Mouse (Mus musculus): ENCODE measurements at regions not wholly inside any gene's neighbourhood (a gene's known extent, or its start where the extent isn't known, plus 50 kb on each side); places are given as distances from the start of the nearest gene placed in this dataset.
A peak's percentile ranks its signal among the peaks of the same experiment; 100 is the strongest.
"Not testable (repeated sequence)": the region's sequence is repeated elsewhere in the genome, so short reads cannot be mapped to it uniquely, and the experiment has no call there.

- no peak for TF ChIP-seq CTCF (IDR thresholded peaks at IDR 0.05; ENCODE audit: borderline replicate concordance, extremely low read depth, insufficient read depth, insufficient read length)
- TF ChIP-seq POLR2A (IDR thresholded peaks at IDR 0.05; ENCODE audit: borderline replicate concordance, extremely low read depth, insufficient read depth, insufficient read length, poor library complexity, severe bottlenecking), result no peak
- DNase-seq (ENCODE audit: low read depth), result no peak
These were observed 168.5 kb upstream of the Pgr start for GRCm38 (mm10) chr9:8731141-8731540.

- peak; percentile 3 for DNase-seq (ENCODE audit: low read depth)
- no peak for TF ChIP-seq CTCF (IDR thresholded peaks at IDR 0.05; ENCODE audit: borderline replicate concordance, extremely low read depth, insufficient read depth, insufficient read length)
- TF ChIP-seq POLR2A (IDR thresholded peaks at IDR 0.05; ENCODE audit: borderline replicate concordance, extremely low read depth, insufficient read depth, insufficient read length, poor library complexity, severe bottlenecking), result no peak
These were observed 166.1 kb upstream of the Pgr start for GRCm38 (mm10) chr9:8733485-8733884.

- DNase-seq (ENCODE audit: low read depth), result no peak
- TF ChIP-seq POLR2A (IDR thresholded peaks at IDR 0.05; ENCODE audit: borderline replicate concordance, extremely low read depth, insufficient read depth, insufficient read length, poor library complexity, severe bottlenecking) (no peak), CTCF (IDR thresholded peaks at IDR 0.05; ENCODE audit: borderline replicate concordance, extremely low read depth, insufficient read depth, insufficient read length) (no peak)
These were observed 159.4 kb upstream of the Pgr start for GRCm38 (mm10) chr9:8740190-8740589.

- TF ChIP-seq POLR2A (IDR thresholded peaks at IDR 0.05; ENCODE audit: borderline replicate concordance, extremely low read depth, insufficient read depth, insufficient read length, poor library complexity, severe bottlenecking) (no peak), CTCF (IDR thresholded peaks at IDR 0.05; ENCODE audit: borderline replicate concordance, extremely low read depth, insufficient read depth, insufficient read length) (no peak)
- DNase-seq (ENCODE audit: low read depth), result no peak
These were observed 149.8 kb upstream of the Pgr start for GRCm38 (mm10) chr9:8749878-8750277.

- DNase-seq (ENCODE audit: low read depth), result peak; percentile 35
- TF ChIP-seq POLR2A (IDR thresholded peaks at IDR 0.05; ENCODE audit: borderline replicate concordance, extremely low read depth, insufficient read depth, insufficient read length, poor library complexity, severe bottlenecking) (no peak), CTCF (IDR thresholded peaks at IDR 0.05; ENCODE audit: borderline replicate concordance, extremely low read depth, insufficient read depth, insufficient read length) (no peak)
These were observed 138.8 kb upstream of the Pgr start for GRCm38 (mm10) chr9:8760876-8761275.

GRCm38 (mm10) chr9:8769398-8769797 lies 130.2 kb upstream of the Pgr start:
- DNase-seq (ENCODE audit: low read depth), result not testable (repeated sequence)

GRCm38 (mm10) chr9:8769996-8770395 lies 129.6 kb upstream of the Pgr start:
- DNase-seq (ENCODE audit: low read depth), result peak; percentile 22

GRCm38 (mm10) chr9:8781336-8781735 lies 118.3 kb upstream of the Pgr start:
- DNase-seq (ENCODE audit: low read depth), result not testable (repeated sequence)

More at GRCm38 (mm10) chr9:8769996-8770395, 129.6 kb upstream of the Pgr start:
- TF ChIP-seq POLR2A (IDR thresholded peaks at IDR 0.05; ENCODE audit: borderline replicate concordance, extremely low read depth, insufficient read depth, insufficient read length, poor library complexity, severe bottlenecking) (no peak), CTCF (IDR thresholded peaks at IDR 0.05; ENCODE audit: borderline replicate concordance, extremely low read depth, insufficient read depth, insufficient read length) (no peak)

GRCm38 (mm10) chr9:8814236-8814635 lies 85.4 kb upstream of the Pgr start:
- no peak for DNase-seq (ENCODE audit: low read depth)
- TF ChIP-seq CTCF (IDR thresholded peaks at IDR 0.05; ENCODE audit: borderline replicate concordance, extremely low read depth, insufficient read depth, insufficient read length) (no peak), POLR2A (IDR thresholded peaks at IDR 0.05; ENCODE audit: borderline replicate concordance, extremely low read depth, insufficient read depth, insufficient read length, poor library complexity, severe bottlenecking) (no peak)

- DNase-seq (ENCODE audit: low read depth), result no peak
- TF ChIP-seq CTCF (IDR thresholded peaks at IDR 0.05; ENCODE audit: borderline replicate concordance, extremely low read depth, insufficient read depth, insufficient read length), result no peak
- no peak for TF ChIP-seq POLR2A (IDR thresholded peaks at IDR 0.05; ENCODE audit: borderline replicate concordance, extremely low read depth, insufficient read depth, insufficient read length, poor library complexity, severe bottlenecking)
These were observed 75.8 kb upstream of the Pgr start for GRCm38 (mm10) chr9:8823719-8824371.

- DNase-seq (ENCODE audit: low read depth), result no peak
- TF ChIP-seq POLR2A (IDR thresholded peaks at IDR 0.05; ENCODE audit: borderline replicate concordance, extremely low read depth, insufficient read depth, insufficient read length, poor library complexity, severe bottlenecking), result no peak
- no peak for TF ChIP-seq CTCF (IDR thresholded peaks at IDR 0.05; ENCODE audit: borderline replicate concordance, extremely low read depth, insufficient read depth, insufficient read length)
These were observed 67.5 kb upstream of the Pgr start for GRCm38 (mm10) chr9:8832150-8832549.

GRCm38 (mm10) chr9:8837073-8837472 lies 62.6 kb upstream of the Pgr start:
- TF ChIP-seq CTCF (IDR thresholded peaks at IDR 0.05; ENCODE audit: borderline replicate concordance, extremely low read depth, insufficient read depth, insufficient read length) (no peak), POLR2A (IDR thresholded peaks at IDR 0.05; ENCODE audit: borderline replicate concordance, extremely low read depth, insufficient read depth, insufficient read length, poor library complexity, severe bottlenecking) (no peak)
- peak; percentile 6 for DNase-seq (ENCODE audit: low read depth)

GRCm38 (mm10) chr9:8838356-8838755 lies 61.3 kb upstream of the Pgr start:
- TF ChIP-seq CTCF (IDR thresholded peaks at IDR 0.05; ENCODE audit: borderline replicate concordance, extremely low read depth, insufficient read depth, insufficient read length) (no peak), POLR2A (IDR thresholded peaks at IDR 0.05; ENCODE audit: borderline replicate concordance, extremely low read depth, insufficient read depth, insufficient read length, poor library complexity, severe bottlenecking) (no peak)
- no peak for DNase-seq (ENCODE audit: low read depth)

All from brain, embryonic 14.5 days (tissue).